Mouse (Mus musculus) thymus, postnatal 0 days (tissue): Measurements from ENCODE around the gene Cactin. TPM values are rescaled to one million over a fixed set of nuclear protein-coding genes. Genes with fewer than 3 reads are reported as not detected.

Source experiments
- DNase-seq: peaks from one replicate; pipeline ENCODE4 v3.0.0-alpha.2; 2015; ENCODE audit warnings: low spot score
- polyA plus RNA-seq: library from polyadenylated mRNA; unstranded; fragments of >200 nt; fragmentation: Nextera tagmentation; extraction: Ambion mirVana; gene quantifications from 2 replicates; pipeline ENCODE4 v1.2.1, GENCODE M21; 2015

Gene Cactin
- polyA plus RNA-seq, 1 experiment from 2014 or later: 45.8 TPM

DNA sequence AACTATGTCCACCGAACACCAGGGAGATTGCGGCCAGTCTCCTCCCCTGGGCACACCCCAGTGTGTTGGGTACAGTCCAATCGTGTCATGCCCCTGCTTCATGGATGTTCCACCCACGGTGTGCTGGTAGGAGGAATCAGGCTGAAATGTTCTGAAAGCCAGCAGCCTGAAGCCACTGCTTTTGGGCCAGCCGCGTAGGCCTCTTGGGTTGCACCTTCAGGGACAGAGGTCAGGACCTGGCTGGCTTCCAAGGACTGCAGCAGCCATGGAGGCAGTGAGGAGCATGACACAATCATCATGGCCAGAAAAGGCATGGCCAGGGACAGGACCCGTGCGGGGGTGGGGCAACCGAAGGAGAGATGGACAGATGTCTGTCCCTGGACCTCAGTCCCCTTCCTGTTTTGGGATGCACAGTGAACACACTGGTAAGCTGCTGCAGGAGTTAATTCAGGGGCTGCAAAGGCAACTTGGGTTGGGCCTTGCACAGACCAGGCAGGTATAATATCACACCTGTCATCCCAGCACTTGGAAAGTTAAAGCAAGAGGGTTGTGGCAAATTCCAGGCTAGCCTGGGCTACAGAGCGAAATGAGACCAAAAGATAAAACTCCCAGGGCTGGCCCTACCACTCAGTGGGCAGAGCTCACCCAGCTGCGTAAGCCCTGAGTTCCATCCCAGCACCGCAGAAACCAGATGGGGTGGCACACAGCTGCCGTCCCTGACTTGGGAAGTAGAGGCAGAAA is 2.1 kb upstream of the Cactin start:
- DNase-seq: no peak

DNA sequence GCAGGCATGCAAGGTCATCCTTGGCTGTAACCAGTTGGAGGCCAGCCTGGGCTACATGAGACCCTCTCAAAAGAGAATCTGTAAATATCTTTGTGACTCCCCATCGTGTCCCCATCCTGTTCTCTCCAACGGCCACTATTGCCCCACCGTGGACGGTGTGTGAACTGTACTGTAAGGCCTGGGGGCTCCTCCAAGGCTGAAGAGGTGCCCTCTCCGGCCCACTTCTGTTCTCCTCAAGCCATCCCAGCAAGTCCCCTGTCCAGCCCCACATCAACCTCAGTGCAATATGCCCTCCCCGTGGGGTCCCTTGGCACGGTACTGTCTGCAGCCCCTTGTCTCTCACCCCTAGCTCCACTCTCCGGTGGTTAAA is 1.6 kb upstream of the Cactin start:
- no peak for DNase-seq

DNA sequence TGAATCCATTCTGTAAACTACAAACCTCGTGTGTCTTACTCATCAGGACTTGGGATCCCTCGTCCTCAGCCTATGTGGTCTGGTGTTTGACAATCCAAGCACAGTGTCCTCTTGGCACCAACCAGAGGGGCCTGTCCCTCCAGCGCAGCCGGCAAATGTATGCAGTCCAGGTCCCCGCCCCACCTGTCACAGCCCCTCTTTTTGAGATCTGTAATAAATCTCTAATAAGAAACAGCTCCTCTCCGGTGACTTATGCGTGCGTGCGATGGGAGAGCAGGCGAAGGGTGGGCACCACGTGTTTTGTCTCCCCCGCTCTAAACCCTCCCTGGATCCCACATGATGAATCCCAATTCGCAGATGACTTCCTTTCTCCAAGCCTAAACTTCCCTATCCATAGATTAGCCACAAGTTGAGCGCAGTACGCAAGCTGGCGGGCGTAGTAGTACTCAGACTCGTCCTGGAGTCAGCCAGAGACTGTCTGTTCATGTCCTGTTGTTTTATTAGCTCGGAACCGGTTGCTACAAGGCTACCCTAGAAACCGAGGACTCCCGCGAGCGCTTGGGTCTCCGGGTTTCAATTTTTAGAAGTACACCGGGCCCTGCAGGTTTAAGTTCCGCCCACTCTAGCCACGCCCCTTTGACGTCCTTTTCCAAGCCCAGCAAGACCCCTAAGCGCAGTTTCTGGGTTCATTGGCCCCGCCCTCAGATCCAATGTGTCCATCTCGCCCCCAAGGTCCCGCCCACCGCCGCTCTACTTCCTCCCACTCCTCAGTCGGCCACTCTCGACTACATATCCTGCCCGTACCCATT is 958 bp upstream of the Cactin start:
- peak; percentile 34 for DNase-seq

DNA sequence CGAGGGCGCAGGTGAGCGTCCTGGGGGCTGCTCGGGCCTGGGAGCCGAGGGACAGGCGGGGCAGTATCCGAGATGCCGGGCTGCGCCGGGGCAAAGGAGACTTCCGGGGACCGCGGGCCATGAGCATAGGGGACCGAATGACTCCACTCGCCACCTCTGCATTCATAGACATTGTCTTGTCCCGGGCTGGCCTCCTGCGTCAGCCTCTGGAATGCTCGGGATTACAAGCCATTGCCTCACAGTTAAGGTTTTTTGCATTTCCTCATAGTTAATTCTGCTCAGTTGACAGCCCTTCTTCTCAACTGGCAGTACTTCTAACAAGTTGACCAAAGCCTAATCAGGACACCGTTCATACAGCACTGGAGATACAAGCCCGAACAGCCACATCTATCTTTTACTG is 533 bp downstream of the Cactin start:
- no peak for DNase-seq

DNA sequence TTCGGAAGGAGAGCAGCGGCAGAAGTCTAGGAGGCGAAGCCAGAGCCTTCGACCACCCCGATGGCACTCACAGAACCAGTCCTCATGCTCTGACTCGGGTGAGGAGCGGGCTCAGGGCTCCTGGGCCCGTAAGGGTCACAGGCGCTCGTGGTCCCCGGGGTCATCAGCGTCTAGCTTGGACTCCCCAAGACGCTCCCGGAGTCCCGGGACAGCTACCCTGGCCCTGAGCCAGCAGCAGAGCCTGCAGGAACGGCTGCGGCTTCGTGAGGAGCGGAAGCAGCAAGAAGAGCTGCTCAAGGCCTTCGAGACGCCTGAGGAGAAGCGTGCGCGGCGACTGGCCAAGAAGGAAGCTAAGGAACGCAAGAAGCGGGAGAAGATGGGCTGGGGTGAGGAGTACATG is 1.5 kb downstream of the Cactin start:
- no peak for DNase-seq

DNA sequence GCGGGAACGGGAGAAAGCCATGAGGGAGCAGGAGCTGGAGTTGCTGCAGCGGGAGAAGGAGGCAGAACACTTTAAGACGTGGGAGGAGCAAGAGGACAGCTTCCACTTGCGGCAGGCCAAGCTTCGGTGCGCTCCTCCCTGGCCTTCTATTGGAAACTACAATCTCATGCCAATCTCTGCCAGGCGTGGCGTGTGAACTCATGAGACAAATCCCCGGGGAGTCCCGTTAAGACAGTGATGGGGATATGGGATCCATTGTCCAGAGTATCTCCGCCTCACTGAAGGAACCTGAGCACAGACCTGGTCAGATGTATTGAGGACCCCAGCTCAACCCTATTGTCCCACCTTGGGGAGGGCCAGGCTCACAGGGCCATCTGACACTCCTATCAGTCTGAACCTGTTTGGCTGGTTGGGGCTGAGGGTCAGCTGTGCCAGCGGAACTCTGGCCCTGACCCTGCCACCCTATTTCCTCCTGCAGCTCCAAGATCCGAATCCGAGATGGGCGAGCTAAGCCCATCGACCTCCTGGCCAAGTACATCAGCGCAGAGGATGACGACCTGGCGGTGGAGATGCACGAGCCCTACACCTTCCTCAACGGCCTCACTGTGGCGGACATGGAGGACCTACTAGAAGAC is 2.4 kb downstream of the Cactin start:
- no peak for DNase-seq

DNA sequence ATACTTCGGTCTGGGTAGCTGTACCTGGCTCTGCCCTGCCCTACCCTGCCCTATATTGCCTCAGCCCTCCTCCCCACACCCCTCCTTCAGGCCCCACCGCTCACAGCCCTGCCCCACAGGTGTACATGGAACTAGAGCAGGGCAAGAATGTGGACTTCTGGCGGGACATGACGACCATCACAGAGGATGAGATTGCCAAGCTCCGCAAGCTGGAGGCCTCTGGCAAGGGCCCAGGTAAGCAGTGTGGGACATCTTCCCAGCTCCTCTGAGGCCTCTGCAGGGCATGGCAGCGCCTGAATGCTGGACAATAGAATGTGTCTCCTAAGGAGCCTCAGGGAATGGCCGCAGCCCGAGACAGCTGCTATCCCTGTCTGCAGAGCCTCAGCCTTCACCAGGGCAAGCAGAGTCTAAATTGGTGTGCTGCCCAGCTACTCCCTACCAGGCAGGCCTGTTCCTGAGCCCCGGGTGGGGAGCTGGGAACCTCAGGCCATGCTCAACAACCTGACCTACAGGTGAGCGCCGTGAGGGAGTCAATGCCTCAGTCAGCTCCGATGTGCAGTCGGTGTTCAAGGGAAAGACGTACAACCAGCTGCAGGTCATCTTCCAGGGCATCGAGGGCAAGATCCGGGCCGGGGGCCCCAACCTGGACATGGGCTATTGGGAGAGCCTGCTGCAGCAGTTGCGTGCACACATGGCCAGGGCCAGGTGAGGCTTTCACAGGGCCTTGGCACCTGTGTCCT is 3.1 kb downstream of the Cactin start:
- no peak for DNase-seq

DNA sequence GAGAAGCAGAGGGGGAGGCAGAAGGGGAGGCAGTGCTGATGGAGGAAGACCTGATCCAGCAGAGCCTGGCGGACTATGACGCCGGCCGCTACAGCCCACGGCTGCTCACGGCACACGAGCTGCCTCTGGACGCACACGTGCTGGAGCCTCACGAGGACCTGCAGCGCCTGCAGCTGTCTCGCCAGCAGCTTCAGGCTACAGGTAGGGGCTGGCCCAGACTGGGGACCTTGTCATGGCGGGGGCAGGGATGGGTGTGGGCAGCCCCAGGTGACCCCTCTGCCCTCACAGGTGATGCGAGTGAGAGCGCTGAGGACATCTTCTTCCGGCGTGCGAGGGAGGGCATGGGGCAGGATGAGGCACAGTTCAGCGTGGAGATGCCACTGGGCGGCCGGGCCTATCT is 4.3 kb downstream of the Cactin start:
- DNase-seq: no peak

DNA sequence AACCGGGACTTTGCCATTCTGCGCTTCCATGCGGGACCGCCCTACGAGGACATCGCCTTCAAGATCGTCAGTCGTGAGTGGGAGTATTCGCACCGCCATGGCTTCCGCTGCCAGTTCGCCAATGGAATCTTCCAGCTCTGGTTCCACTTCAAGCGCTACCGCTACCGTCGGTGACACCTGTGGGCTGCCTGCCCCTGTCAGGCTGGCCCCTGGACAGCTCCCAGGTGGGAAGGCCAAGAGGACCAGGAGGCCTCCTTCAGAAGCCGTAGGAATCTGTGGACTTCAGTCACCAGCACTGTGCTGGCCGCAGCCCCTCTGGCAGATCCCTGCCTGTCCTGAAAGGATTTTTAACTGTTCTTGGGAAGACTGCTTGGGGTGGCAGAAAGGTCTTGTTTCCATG is 4.9 kb downstream of the Cactin start:
- no peak for DNase-seq

DNA sequence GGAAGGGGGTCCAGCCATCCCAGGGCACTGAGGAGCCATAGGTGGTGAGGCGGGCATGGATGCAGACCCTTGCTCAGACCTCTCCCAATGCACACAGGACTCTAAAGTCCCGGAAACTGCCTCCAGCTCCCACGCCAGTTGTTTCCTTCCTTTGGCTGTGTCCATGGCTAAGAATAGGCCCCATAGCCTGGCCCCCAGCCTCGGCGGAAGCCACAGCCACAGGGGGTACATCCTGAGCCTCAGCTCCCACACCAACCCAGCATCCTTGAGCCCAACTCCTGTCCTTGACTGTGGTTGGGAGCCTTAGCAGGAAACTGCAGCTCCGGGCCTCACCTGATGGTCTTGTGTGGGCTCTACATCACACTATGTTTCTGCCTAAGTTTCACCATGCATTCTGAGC is 6.0 kb downstream of the Cactin start:
- DNase-seq: peak; percentile 19

DNA sequence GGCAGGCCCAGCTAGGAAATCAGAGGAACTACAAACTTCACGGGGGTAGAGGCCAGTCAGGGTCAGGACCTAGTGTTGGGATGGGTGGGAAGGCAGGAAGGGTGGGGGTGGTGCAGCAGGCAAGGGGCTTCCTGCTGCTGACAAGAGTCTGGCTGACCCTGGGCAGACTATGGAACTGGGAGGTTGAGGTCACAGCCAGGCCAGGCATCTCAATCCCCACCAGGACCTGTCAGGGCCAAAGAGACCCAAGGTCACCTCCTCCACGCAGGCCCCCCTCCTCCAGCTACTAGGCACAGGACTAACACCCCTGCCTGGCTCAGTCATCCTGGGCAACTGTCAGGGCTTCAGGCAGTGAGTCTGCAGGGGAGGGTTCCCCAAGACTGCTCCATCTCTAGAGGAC is 7.1 kb downstream of the Cactin start:
- no peak for DNase-seq

DNA sequence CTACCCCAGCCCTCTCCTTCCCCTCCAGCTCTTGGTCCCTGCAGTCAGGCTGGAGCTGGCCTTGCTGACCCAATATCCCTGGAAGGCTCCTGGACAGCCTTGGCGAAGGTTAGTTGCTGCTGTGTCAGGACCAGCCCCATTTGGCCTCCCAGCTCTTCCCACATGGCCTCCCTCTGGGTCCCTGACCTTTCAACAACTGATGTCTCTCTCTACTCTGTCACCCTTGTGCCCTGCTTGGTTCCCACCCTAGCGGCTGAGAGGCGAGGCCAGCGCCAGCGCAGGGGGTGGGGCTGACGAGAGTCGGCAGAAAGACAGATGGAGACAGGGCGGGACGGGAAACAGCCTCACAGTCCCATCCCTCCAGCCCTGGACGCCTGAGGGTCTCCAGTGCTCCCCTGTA is 7.5 kb downstream of the Cactin start, which contains the start of gene Tbxa2r:
Tbxa2r (plus strand) TSS at position 346 of the 400 bp plus-strand sequence.
- peak; percentile 81 for DNase-seq

DNA sequence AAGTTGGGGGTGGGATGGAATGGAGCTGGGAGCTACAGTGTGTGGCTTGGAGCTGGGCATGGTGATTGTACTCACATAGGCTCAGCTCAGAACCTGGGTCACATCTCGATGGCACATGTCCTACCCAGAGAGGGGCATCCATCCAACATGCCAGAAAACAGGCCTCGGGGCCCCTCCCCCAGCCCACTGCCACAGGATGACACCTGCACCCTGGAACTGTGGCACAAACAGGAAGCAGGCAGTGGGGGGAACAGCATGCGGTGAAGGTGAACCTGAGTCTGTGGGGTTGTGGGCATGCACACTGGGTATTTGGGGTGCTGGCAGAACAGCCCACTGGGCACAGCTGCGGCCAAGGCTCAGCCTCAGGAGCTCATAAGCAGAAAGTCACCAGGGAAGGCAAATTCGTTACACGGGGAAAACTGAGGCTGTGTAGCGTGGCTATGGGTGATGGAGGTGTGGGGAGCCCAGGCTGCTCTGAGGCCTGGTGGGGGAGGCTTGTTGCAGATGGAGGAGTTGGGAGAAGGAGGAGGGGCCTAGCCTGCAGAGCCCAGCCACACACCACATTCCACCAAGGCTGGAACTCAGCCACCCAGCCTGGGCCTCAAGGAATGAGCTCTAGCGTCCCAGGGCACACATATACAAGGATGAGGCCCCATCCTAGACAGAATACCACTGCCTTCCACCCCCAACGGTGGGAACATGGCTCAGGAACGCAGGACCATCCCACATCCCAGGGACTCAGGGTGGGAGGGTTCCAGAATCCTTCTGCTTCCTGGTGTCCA is 8.5 kb downstream of the Cactin start:
- peak; percentile 89 for DNase-seq

DNA sequence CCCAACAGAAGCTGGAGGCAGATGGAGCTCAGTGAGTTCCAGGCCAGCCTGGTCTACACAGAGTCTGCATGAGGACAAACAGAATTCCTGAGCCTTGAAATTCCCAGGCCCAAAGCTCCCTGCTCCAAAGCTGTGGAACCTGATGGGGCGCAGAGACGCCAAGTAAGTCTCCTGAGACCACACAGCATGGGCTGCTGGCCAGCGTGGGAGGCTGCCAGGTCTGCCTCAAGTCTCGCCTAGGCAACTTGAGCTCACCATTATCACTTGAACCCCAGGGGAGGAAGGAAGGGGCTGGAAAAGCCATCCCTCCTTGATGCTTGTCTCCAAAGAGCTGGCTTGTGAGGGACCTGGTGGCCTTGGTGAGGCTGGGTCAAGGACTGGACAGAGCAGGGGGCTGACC is 9.1 kb downstream of the Cactin start:
- DNase-seq: no peak

DNA sequence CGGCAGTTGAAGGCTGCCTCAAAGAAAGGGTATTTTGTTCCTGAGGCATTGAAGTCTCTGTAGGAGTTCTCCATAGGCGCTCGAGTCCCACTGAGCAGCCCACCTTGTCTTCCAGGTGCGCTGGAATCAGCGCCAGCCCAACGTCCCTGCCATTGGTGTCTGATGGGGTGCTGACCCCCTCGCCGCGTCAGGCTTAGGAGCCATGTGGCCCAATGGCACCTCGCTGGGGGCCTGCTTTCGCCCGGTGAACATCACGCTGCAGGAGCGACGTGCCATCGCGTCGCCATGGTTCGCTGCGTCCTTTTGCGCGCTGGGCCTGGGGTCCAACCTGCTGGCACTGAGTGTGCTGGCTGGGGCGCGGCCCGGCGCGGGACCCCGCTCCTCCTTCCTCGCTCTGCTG is 11.4 kb downstream of the Cactin start:
- no peak for DNase-seq

DNA sequence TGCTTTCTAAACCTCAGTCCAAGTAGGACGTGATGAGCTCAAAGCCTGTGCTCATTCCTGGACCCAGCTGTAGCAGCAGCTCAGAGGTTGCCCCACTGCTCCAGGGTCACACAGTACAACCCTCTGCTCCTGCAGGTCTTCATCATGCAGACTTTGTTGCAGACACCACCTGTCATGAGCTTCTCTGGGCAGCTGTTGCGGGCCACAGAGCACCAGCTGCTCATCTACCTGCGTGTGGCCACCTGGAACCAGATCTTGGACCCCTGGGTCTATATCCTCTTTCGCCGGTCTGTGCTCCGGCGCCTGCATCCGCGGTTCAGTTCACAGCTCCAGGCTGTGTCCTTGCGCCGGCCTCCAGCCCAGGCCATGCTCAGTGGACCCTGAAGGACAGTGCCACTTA is 13.4 kb downstream of the Cactin start:
- DNase-seq: no peak

DNA sequence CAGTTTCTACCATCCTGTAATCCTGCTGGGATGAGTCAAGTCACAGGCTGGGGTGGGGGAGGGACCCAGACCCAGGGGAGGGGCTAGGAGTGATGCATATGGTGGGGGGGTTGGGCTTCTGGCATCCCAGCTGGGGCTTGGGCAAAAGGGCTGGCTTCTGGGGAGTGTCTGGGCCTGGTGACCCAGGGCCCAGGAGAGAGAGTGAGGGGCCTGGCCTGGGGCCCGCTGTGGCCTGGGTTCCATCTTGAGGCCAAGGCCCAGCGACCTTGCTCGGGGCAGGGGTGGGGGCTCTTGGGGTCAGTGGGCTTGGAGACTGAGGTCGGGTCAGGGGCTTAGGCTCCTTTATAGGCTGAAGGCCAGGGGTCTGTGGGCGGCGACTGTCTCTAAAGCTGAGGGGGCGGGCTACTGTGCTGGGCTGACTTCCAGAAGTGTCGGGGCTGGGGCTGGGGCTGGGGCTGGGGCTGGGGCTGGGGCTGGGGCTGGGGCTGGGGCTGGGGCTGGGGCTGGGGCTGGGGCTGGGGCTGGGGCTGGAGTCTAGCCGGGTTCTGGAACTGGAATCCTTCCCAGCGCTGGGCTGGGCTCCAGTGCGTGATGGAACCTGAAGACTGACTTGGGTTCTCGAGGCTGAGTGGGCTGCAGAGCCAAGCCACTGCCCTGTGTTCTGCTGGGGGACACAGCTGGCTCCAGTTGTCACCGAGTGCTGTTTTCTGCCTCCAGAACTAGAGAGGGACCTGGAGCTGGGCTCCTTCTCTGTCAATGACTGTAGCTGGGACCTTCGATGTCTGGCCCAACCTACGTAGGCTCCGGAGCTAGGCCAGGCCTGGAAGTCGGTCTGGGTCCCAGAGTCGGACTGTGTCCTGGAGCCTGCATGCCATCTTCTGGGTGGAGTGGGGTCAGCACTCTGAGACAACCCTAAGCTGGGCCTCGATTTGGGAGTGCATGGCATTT is 14.8 kb downstream of the Cactin start:
- no peak for DNase-seq

DNA sequence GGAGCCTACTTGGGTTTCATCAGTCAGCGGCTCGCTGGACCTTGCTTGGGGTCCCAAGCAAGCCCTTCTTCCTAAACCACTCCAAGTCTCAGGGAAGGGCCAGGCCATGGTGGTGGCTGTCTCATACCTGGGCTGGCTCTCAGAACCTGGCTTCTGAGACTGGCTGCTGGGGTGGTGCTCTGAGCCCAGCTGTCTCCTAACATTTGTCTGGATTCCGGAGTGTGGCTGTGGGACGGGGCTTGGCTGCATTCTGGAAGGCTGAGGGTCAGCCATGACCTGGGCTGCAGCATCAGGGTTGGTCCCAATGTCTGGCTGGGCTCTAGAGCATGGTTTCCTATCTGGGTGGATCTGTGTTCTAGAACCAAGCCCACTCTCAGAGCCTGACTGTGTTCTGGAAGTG is 15.7 kb downstream of the Cactin start:
- no peak for DNase-seq

DNA sequence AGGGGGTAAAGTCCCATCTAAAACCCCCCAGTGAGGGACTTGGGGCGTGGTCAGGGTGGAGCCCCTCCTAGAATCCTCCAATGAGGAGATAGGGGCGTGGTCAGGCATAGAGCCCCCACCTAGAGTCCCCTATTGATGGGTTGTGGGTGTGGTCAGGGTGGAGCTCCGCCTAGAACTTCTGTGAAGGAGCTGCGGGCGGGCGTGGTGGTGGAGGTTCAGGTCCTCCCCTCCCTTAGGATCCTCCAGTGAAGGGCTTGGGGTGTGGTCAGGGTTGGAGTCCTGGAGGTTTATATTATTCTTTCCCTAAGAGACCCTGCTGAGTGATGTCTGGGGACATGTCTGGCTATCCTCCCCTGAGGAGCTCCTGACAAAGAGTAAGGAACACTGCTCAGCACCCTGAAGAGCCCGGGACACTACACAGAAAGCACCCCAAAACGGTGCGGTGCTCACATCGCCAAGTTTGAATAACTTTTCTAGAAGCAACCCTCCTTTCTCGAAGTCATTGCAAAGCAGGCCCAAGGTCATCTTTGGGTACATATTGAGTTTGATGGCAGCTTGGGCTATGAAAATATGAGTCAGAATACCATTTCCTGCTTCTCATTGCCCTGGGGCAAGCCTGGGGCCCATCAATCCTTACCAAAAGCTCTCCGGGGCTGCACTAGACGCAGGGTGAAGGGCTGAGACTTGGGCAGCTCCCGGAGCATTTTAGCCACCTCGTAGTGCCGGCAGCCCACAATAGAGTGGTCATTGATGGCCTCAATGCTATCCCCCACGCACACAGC is 19.8 kb downstream of the Cactin start:
- no peak for DNase-seq
